ENCODE assay signal across 8 mouse cellular contexts in the genomic region with DNA sequence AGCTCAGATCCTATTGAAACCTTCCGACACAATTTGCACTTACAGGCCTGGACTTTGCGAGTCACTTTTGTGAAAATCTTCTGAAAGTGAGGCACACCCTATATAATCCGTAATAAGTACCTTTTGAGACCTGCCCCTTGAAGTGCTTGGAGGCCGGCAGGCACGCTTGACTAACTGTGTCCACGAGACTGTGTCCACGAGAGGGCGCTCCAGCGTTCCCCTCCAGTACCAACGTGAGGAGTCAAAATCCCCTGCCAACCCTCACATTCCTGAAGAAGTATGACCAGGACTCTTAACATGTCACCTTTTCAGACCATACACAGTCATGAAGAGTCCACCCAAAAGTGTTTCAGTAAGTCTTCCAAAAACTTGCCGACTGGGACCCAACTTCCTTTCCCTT. TPM values are rescaled to one million over a fixed set of nuclear protein-coding genes. Genes with fewer than 3 reads are reported as not detected.
DNase-seq lines count a peak whose midpoint lies in the region; ATAC-seq lines count a peak whose summit lies in the region.

No protein-coding gene starts in this region.

- peak overlapping the region; percentile 76 for H3K4me2 ChIP-seq in lung, embryonic 16.5 days (ENCODE audit: low read depth, low read length)

- peaks cover 20% of the 10 kb centered on the region for H3K4me1 ChIP-seq in lung, embryonic 16.5 days (replicated peaks; ENCODE audit: control insufficient read depth, insufficient read depth, low read length)

- no peaks in the 10 kb centered on the region for H3K9me3 ChIP-seq in lung, embryonic 16.5 days (ENCODE audit: control insufficient read depth, low read length)

- DNase-seq in Muller cell, postnatal 12 days (ENCODE audit: inconsistent ontology term), result peak; percentile 75
- DNase-seq in cerebellum, adult 8-10 months, result peak; percentile 94
- DNase-seq in layer of hippocampus, adult 18-20 months (ENCODE audit: low spot score in 2 of 2), result peak; percentile 76 to 93
- peak; percentile 84 for DNase-seq in ovary, postnatal 36 days (ENCODE audit: low spot score)
- peak; percentile 55 to 63 for DNase-seq in thymus, postnatal 36 days

- 0 out of 2 replicates have a peak, but pooled peaks have one; percentile 24 for ATAC-seq in frontal cortex, adult (ENCODE audit: low TSS enrichment)
- ATAC-seq in hematopoietic stem cell, adult 5-6 weeks (replicated peaks in 1 of 2; ENCODE audit: insufficient read depth in 1 of 2, low FRiP score in 2 of 2, low TSS enrichment in 1 of 2, low read depth in 1 of 2, poor library complexity in 2 of 2, severe bottlenecking in 2 of 2), result peak; percentile 59 to 60; a peak in 2 of 4 replicates
- ATAC-seq in lung, embryonic 16.5 days (ENCODE audit: low read depth), result no peak; the same call in 1 of the 2 replicates

- H3K27ac ChIP-seq in lung, embryonic 16.5 days (ENCODE audit: low read length), result no peak overlapping the region

- peaks cover 4% of the 10 kb centered on the region; the same call in 1 of the 2 replicates for H3K27me3 ChIP-seq in lung, embryonic 16.5 days (ENCODE audit: control insufficient read depth, insufficient read depth, low read depth, low read length)

- no peaks in the 10 kb centered on the region for H3K36me3 ChIP-seq in lung, embryonic 16.5 days (ENCODE audit: control insufficient read depth, insufficient read depth, low read length)

- 2% methylated on average over 11 of the region's 11 CpGs for whole genome bisulfite sequencing in lung, embryonic 16.5 days

- H3K9ac ChIP-seq in lung, embryonic 16.5 days (ENCODE audit: low read length), result no peak overlapping the region

- peak overlapping the region; percentile 58; the same call in 1 of the 2 replicates for H3K4me3 ChIP-seq in lung, embryonic 16.5 days (ENCODE audit: low read length)

RNA-seq across cellular contexts. Expression of gene Mtcl1, which starts 1.6 kb away (rescaled TPM):
- total RNA-seq in hematopoietic stem cell, adult 5-6 weeks (2017), result not detected in 2 replicates
- total RNA-seq in layer of hippocampus, adult 18-20 months (2021), result 10 to 100 TPM; 42.8 to 53.0 TPM
- polyA plus RNA-seq in lung, embryonic 16.5 days (2015; fragmentation: Nextera tagmentation; extraction: Ambion mirVana), result 8.9 and 9.5 TPM in 2 replicates

Comparison
In these comparisons a context has a peak if more than half of its experiments do, and no peak if none do; other contexts are left out.
1. RNA of gene Mtcl1, which starts 1.6 kb away (total RNA-seq): 42.8 to 53.0 TPM in layer of hippocampus, adult 18-20 months; not detected in hematopoietic stem cell, adult 5-6 weeks; every median in the first group is over 10 times any median in the second.
2. Peak in every context shown above with its lines, with median percentiles within 50 percentile points of each other: DNase-seq.